Mouse (Mus musculus): ENCODE data around the gene Zscan22. TPM values are rescaled to one million over a fixed set of nuclear protein-coding genes. Genes with fewer than 3 reads are reported as not detected.
A peak's percentile ranks its signal among the peaks of the same experiment; 100 is the strongest.
"Not testable (repeated sequence)": the region's sequence is repeated elsewhere in the genome, so short reads cannot be mapped to it uniquely, and the experiment has no call there.

Zscan22 gene
- polyA plus RNA-seq, 1 experiment from 2014 or later: 20.9 TPM

DNA sequence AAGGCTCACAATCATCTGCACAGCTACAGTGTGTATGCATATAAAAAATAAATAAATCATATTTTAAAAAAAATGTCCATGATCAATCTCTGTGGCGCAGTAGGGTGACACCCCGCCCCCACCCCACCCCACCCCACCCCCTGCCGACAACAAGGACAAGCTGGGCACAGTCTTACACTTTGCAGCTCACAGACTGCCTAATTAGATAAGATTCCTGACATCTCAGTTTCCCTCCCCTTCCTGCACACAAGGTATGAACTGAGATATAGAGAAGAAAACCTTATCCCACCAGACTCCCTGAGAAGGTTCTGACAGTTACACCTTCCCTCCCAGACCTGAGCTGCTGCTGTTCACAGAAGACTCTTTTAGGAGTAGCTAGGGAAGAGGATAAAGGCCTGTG is 37.2 kb downstream of the Zscan22 start:
- Histone ChIP-seq H3K27ac (no peak overlapping the region), H3K4me2 (replicated peaks) (no peak overlapping the region), H3K4me1 (no peaks in the 10 kb centered on the region), H3K27me3 (no peaks in the 10 kb centered on the region), H3K9ac (no peak overlapping the region), H3K36me3 (no peaks in the 10 kb centered on the region), H3K9me3 (no peaks in the 10 kb centered on the region), H3K4me3 (no peak overlapping the region)
- whole genome bisulfite sequencing: 70% methylated on average over 3 of the region's 3 CpGs
- no peak for ATAC-seq (ENCODE audit: low FRiP score, low read depth)

DNA sequence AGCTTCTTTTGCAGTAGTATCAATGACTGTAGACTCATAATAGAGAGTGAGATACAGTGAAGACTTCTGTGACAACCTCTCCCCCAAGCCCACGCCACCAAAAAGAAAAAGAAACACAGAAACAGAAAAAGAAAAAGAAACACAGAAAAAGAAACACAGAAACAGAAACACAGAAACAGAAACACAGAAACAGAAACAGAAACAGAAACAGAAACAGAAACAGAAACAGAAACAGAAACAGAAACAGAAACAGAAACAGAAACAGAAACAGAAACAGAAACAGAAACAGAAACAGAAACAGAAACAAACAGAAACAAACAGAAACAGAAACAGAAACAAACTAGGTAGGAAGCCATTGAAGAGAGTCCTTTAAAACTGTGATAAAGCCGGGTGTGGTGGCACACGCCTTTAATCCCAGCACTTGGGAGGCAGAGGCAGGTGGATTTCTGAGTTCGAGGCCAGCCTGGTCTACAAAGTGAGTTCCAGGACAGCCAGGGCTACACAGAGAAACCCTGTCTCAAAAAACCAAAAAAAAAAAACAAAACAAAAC is 39.7 kb downstream of the Zscan22 start:
- H3K9ac ChIP-seq; H3K9me3 ChIP-seq; H3K4me3 ChIP-seq; H3K4me1 ChIP-seq; ATAC-seq (ENCODE audit: low FRiP score, low read depth); H3K36me3 ChIP-seq; H3K27me3 ChIP-seq; H3K4me2 ChIP-seq (replicated peaks); H3K27ac ChIP-seq: not testable (repeated sequence)
- WGBS: 90% methylated on average over 4 of the region's 4 CpGs

DNA sequence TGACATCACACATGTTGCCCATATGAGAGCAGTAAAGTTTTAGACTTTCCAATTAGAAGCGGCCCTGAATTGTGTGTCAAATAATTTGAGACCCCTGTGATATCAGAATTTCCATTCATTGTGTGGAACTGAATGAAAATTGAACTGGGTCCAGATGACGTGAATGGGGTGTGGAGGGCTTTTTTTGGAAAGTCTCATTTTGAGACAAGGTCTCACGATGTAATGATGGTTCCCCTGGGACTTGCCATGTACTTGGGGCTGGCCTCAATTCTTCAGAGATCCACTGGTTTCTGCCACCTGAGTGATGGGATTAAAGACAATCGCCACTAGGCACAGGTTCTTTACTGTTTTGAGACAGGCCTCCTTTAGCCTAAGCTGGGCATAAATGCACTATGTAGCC is 43.0 kb downstream of the Zscan22 start:
- ATAC-seq (ENCODE audit: low FRiP score, low read depth): no peak
- H3K27ac ChIP-seq: no peak overlapping the region
- WGBS: 75% methylated on average over 4 of the region's 4 CpGs
- H3K9ac ChIP-seq: no peak overlapping the region
- H3K36me3 ChIP-seq: no peaks in the 10 kb centered on the region
- no peaks in the 10 kb centered on the region for H3K4me1 ChIP-seq
- no peak overlapping the region for H3K4me3 ChIP-seq
- no peak overlapping the region for H3K4me2 ChIP-seq (replicated peaks)
- H3K27me3 ChIP-seq: no peaks in the 10 kb centered on the region
- H3K9me3 ChIP-seq: no peaks in the 10 kb centered on the region

DNA sequence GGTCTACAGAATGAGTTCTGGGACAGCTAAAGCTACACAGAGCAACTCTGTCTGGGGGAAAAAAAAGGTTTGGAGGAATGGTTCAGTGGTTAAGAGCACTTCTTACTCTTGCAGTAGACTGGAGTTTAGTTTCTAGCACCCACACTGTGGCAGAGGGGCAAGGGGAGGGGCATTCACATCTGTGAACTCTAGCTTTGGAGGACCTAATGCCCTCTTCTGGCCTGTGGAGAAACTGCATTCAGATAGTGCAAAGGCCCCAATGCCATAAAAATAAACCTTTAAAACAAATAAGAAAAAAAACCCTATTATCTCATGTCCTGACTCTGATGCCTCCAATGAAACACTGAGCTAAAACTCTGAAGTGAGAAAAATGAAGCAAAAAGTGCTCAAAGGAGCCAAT is 45.9 kb downstream of the Zscan22 start:
- Histone ChIP-seq H3K4me1 (no peaks in the 10 kb centered on the region), H3K9me3 (no peaks in the 10 kb centered on the region), H3K27ac (no peak overlapping the region), H3K36me3 (no peaks in the 10 kb centered on the region), H3K9ac (no peak overlapping the region), H3K27me3 (no peaks in the 10 kb centered on the region), H3K4me3 (no peak overlapping the region), H3K4me2 (replicated peaks) (no peak overlapping the region)
- ATAC-seq (ENCODE audit: low FRiP score, low read depth): no peak

DNA sequence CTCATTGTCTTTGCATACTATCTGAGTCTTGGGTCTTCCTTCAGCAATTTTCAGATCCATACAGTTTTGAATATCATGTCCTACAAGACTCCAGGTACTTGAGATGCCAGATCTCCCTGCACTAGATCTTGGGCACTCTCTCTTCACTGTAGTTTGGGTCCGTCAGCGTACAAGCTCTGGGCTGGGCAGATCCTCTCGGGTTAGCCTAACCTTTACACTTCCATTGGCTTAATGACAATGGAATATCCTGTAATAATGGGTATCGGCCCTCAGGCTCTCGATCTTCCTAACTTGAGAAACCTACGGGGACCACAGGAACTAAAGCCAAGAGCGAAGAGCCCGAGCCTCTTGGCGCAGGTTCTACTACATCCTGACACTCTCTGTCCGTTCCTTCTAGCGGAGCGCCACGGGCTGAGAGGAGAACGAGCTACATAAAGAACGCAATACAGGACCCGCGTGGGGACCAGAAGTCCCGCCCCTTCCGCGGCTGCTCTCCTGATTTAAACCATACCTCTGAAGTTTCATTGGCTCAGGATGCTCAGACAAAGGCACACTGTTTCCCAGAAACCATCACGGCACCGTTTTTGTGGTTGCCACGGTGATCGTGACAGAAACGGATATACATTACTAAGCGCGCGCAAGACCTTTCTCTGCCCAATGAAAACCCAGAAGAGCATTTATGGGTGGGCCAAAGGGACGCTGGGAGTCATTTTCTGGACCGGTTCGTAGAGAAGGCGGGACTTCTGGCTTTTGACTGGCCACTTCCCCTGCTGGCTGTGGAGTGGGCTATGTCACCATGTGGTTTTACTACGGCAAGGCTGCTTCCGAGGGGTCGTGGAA is 51.6 kb downstream of the Zscan22 start:
- Histone ChIP-seq H3K27me3 (no peaks in the 10 kb centered on the region), H3K36me3 (no peaks in the 10 kb centered on the region), H3K4me2 (replicated peaks) (peak overlapping the region; percentile 75), H3K4me1 (peaks cover 13% of the 10 kb centered on the region), H3K27ac (peak overlapping the region; percentile 86), H3K9ac (peak overlapping the region; percentile 70), H3K4me3 (peak overlapping the region; percentile 52), H3K9me3 (no peaks in the 10 kb centered on the region)
- peak; percentile 97 for ATAC-seq (ENCODE audit: low FRiP score, low read depth)
- WGBS: 7% methylated on average over 35 of the region's 35 CpGs

DNA sequence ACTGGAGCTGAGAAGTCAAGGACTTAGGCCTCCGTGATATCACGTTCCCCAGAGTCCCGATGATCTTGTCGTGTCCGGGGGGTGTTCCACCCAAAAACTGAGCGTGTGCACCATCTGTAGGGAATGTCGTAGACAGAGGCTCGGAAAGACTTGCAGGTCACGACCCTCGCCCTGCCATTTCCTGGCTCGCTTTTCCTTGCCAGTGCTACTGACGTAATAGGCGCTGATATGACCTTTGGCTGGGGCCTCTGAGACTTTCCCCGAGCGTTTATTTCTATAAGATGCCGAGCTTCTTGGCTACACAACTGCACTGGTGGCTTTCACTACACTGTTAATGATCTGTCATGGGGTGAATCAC is 52.2 kb downstream of the Zscan22 start:
- Histone ChIP-seq H3K36me3 (no peaks in the 10 kb centered on the region), H3K9ac (peak overlapping the region; percentile 68), H3K4me2 (replicated peaks) (peak overlapping the region; percentile 75), H3K4me3 (peak overlapping the region; percentile 52), H3K9me3 (no peaks in the 10 kb centered on the region), H3K27me3 (no peaks in the 10 kb centered on the region), H3K27ac (peak overlapping the region; percentile 72; the same call in 1 of the 2 replicates), H3K4me1 (peaks cover 13% of the 10 kb centered on the region)
- no peak for ATAC-seq (ENCODE audit: low FRiP score, low read depth)
- 5% methylated on average over 16 of the region's 16 CpGs for WGBS

DNA sequence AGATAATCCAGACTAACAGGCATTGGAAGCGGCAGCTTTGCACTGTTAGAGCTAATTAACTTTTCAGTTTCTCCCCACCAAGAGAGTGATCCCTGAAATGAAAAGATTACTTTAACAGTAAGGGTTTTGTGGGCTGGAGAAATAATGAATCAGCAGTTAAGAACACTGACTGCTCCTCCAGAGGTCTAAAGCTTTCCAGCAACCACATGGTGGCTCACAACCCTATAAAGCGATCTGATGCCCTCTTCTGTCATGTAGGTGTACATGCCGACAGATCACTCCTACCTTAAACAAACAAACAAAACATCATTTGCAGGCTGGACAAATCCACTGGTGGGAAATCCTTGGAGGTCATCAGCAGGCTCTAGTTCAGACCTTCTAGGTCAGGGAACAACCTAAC is 57.3 kb downstream of the Zscan22 start:
- 44% methylated on average over 3 of the region's 3 CpGs for WGBS
- no peak overlapping the region for H3K9ac ChIP-seq

DNA sequence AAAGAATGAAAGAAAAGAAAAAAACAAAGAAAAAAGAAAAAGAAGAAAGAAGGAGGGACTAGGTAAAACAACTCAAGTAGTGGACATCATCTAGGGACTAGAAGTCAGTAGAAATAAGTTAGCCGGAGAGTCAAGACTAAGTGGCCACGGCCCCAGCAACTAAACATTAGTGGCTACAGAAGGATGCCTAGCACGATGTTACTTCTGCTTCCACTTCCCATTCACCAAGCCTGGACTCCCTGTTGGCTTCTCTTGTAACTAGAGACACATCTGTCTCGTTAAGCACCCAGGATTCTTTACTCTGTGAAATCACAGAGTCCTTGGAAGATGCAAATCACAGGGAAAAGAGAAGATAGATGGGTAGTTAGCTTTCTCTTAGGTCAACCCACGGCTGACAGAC is 59.9 kb downstream of the Zscan22 start:
- WGBS: 69% methylated on average over 5 of the region's 5 CpGs
- no peak overlapping the region for H3K9ac ChIP-seq
- H3K9me3 ChIP-seq: no peaks in the 10 kb centered on the region
- H3K4me3 ChIP-seq: no peak overlapping the region
- H3K27me3 ChIP-seq: no peaks in the 10 kb centered on the region
- no peak overlapping the region for H3K4me2 ChIP-seq (replicated peaks)
- no peaks in the 10 kb centered on the region for H3K36me3 ChIP-seq
- H3K27ac ChIP-seq: no peak overlapping the region
- no peak for ATAC-seq (ENCODE audit: low FRiP score, low read depth)
- H3K4me1 ChIP-seq: peaks cover 7% of the 10 kb centered on the region; the same call in 1 of the 2 replicates

More for the DNA sequence above, 57.3 kb downstream of the Zscan22 start:
- H3K36me3 ChIP-seq: no peaks in the 10 kb centered on the region
- no peak overlapping the region for H3K4me3 ChIP-seq
- no peak overlapping the region for H3K4me2 ChIP-seq (replicated peaks)
- H3K27me3 ChIP-seq: no peaks in the 10 kb centered on the region
- H3K27ac ChIP-seq: no peak overlapping the region
- H3K4me1 ChIP-seq: peaks cover 7% of the 10 kb centered on the region
- no peaks in the 10 kb centered on the region for H3K9me3 ChIP-seq
- no peak for ATAC-seq (ENCODE audit: low FRiP score, low read depth)

Other genes with a start within 250 kb of the Zscan22 start
- gene Vmn2r55, start 212.8 kb upstream of the Zscan22 start, polyA plus RNA-seq (2015; fragmentation: Nextera tagmentation; extraction: Ambion mirVana): not detected in 2 replicates
- gene Vmn2r56, start 162.8 kb upstream of the Zscan22 start, polyA plus RNA-seq (2015; fragmentation: Nextera tagmentation; extraction: Ambion mirVana): not detected in 2 replicates
- gene Zscan18, start 94.2 kb upstream of the Zscan22 start, polyA plus RNA-seq (2015; fragmentation: Nextera tagmentation; extraction: Ambion mirVana): 13.2 and 14.4 TPM in 2 replicates
- 17.5 TPM in 2 replicates for gene Zfp329, start 79.0 kb upstream of the Zscan22 start, polyA plus RNA-seq (2015; fragmentation: Nextera tagmentation; extraction: Ambion mirVana)
- gene Zfp110, start 63.1 kb upstream of the Zscan22 start, polyA plus RNA-seq (2015; fragmentation: Nextera tagmentation; extraction: Ambion mirVana): 38.8 and 43.6 TPM in 2 replicates
- 6.4 and 7.3 TPM in 2 replicates for gene Zfp128, start 16.6 kb upstream of the Zscan22 start, polyA plus RNA-seq (2015; fragmentation: Nextera tagmentation; extraction: Ambion mirVana)
- gene Rps5, start 24.5 kb downstream of the Zscan22 start, polyA plus RNA-seq (2015; fragmentation: Nextera tagmentation; extraction: Ambion mirVana): 1,044 and 1,066 TPM in 2 replicates
- gene Rnf225, start 29.6 kb downstream of the Zscan22 start, polyA plus RNA-seq (2015; fragmentation: Nextera tagmentation; extraction: Ambion mirVana): 0.42 and 0.64 TPM in 2 replicates
- gene Zfp324, start 68.0 kb downstream of the Zscan22 start, polyA plus RNA-seq (2015; fragmentation: Nextera tagmentation; extraction: Ambion mirVana): 12.6 and 13.6 TPM in 2 replicates
- gene Zfp446, start 80.0 kb downstream of the Zscan22 start, polyA plus RNA-seq (2015; fragmentation: Nextera tagmentation; extraction: Ambion mirVana): 10.5 and 10.8 TPM in 2 replicates
- gene Slc27a5, start 100.4 kb downstream of the Zscan22 start, polyA plus RNA-seq (2015; fragmentation: Nextera tagmentation; extraction: Ambion mirVana): 0.08 and 0.34 TPM in 2 replicates
- gene Trim28, start 101.3 kb downstream of the Zscan22 start, polyA plus RNA-seq (2015; fragmentation: Nextera tagmentation; extraction: Ambion mirVana): 316 and 329 TPM in 2 replicates
- gene Zbtb45, start 112.2 kb downstream of the Zscan22 start, polyA plus RNA-seq (2015; fragmentation: Nextera tagmentation; extraction: Ambion mirVana): 28.0 and 29.6 TPM in 2 replicates
- gene Chmp2a, start 137.0 kb downstream of the Zscan22 start, polyA plus RNA-seq (2015; fragmentation: Nextera tagmentation; extraction: Ambion mirVana): 127 and 133 TPM in 2 replicates
- 100 and 114 TPM in 2 replicates for gene Ube2m, start 140.5 kb downstream of the Zscan22 start, polyA plus RNA-seq (2015; fragmentation: Nextera tagmentation; extraction: Ambion mirVana)
- gene Mzf1, start 156.9 kb downstream of the Zscan22 start, polyA plus RNA-seq (2015; fragmentation: Nextera tagmentation; extraction: Ambion mirVana): 3.2 and 3.8 TPM in 2 replicates
- not detected in 2 replicates for gene Vmn1r85, start 197.4 kb downstream of the Zscan22 start, polyA plus RNA-seq (2015; fragmentation: Nextera tagmentation; extraction: Ambion mirVana)
- gene Vmn1r86, start 222.1 kb downstream of the Zscan22 start, polyA plus RNA-seq (2015; fragmentation: Nextera tagmentation; extraction: Ambion mirVana): not detected in 2 replicates
- not detected in 2 replicates for gene Vmn1r87, start 242.3 kb downstream of the Zscan22 start, polyA plus RNA-seq (2015; fragmentation: Nextera tagmentation; extraction: Ambion mirVana)

All from limb, embryonic 13.5 days (tissue).